Mouse (Mus musculus): ENCODE measurements around the gene Olfr979.
"Not testable (repeated sequence)": the region's sequence is repeated elsewhere in the genome, so short reads cannot be mapped to it uniquely, and the experiment has no call there.

Gene Olfr979

DNA sequence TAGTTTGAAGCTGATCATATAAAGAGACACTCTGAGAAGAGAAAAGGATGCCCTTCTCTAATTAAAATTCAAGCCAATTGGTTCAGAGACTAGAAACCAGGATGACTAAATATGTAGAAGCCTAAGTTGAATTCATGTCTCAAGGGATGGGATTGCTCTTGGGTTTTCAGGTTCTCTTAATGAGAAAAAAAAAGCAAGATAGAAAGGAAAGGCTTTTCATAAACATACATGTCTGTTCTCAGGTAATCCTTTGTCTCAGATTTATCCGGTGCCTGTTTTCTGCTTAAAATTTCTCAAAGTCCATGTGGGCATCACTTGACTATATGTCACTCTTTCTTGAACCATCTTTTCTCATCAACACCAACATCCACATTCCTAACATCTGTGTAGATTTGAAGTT is at the start of gene Olfr979:
Olfr979 (minus strand) TSS at position 101 of the 400 bp plus-strand sequence.
- DNase-seq, result no peak

GRCm38 (mm10) chr9:40050138-40050537 is 46.9 kb upstream of the Olfr979 start:
- no peak for DNase-seq

GRCm38 (mm10) chr9:40021164-40021563 is 17.9 kb upstream of the Olfr979 start, which contains the start of gene Olfr981:
TSS of gene Olfr981 (plus strand) at chr9:40021464.
- no peak for DNase-seq

DNA sequence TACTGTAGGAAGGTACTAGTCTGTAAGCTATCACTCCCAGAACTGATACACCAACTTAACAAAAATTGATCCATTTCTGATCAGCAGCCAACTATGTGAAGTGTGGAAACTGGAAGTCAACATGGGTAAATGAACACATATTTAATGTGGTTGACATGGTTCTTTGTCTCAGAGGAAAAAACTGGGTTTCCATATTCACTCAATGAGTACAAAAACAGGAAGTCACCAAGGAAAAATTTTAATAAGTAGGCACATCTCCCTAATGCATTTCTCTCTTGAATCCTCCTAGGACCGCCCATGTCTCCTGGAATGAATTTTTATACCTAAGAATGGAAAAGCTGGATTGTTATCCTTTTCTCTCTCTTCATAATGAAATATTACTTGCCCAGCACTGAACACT is 6.2 kb upstream of the Olfr979 start, which contains the start of gene Olfr980:
Olfr980 (minus strand) TSS at position 101 of the 400 bp plus-strand sequence.
- no peak for DNase-seq

DNA sequence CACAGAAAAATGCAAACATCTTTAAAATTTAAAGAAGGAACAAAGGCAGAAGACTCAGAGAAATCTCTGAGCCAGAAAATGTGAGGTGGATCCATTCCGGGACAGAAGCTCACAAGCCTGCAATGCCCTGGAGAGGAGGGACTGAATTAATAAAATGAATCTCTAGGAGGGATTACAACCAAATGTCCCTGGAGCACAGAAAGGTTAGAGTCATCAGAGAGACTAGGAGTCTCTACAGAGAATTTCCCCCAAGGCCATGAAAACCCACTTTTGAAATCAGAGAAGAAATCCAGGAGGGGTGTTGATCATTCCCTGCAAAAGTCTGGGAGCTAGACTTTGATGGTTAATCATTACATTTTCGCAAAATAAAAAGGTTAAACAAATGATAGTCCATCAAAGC is 11.5 kb downstream of the Olfr979 start, which contains the start of gene Olfr978:
Olfr978 (plus strand) TSS at position 301 of the 400 bp plus-strand sequence.
- no peak for DNase-seq

- not testable (repeated sequence) for DNase-seq
These were observed 26.6 kb downstream of the Olfr979 start for GRCm38 (mm10) chr9:39976581-39977145.

GRCm38 (mm10) chr9:39961033-39961432 is 42.2 kb downstream of the Olfr979 start, which contains the start of gene Olfr976:
TSS of gene Olfr976 (minus strand) at chr9:39961133.
- DNase-seq, result not testable (repeated sequence)

DNA sequence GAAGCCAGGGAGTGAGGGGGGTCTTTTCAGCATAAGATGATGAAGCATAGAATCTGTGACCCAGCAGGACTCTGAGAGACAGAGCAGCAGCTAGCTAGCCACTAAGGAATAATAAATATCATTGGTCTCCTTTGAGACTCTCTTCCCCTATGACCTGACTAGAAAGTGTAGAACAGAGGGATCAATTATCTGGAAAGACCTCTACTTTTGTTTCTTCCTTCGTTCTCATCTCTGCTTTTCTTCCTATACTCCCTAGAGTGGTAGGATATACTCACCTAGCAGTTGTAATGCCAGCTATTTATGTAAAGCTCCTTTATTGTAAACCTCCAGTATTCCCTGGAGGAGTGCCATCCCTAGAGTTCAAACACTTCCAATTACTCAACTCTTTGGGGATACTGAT is 51.3 kb downstream of the Olfr979 start, which contains the start of gene Olfr975:
Olfr975 (minus strand) TSS at position 101 of the 400 bp plus-strand sequence.
- no peak for DNase-seq
